Mouse (Mus musculus): Measurements from ENCODE around the gene Gm42517.
A peak's percentile ranks its signal among the peaks of the same experiment; 100 is the strongest.

Gm42517 gene

DNA sequence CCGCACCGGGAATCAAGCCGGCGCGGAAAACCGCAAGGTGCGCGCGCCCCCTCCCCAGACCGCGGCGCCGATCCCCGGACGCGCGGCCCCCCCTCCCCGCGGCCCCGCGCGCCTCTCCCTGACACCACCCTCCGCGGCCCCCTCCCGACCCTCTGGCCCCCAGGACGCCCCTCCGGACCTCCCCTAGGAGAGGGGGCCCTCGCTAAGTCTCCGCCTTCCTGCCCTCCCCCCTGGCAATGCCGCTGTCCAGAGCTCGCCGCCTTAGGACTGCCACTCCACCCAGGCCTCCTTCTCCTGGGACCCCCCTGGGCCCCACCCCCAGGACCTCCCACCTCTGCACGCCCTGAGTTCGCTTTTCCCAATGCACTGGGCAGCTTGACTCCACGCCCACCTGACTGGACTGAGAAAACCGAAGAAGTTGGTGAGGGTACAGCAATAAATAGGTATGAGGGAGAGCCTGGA lies at the start of gene Gm42517:
TSS of gene Gm42517 (minus strand) at position 52 of the 462 bp plus-strand sequence.
- DNase-seq (ENCODE audit: low read depth), result no peak

DNA sequence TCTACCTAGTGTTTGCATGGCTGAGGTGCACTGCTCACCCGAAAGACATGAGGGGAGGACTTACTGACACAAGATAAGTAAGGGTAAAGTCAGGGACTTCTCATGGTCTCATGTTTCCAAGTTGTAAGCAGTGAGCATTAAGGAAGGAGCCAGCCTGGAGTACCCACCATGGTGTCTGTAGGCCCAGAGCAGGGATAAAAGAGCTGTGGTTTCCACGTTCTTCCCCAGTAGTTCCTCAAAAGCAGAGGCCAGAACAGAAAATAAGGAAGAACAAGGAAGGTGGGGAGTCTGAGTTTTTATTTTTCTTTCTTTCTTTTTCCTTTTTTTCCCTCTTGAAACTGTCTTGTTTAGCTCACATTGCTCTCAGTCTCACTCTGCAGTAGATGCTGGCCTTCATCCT lies 47.0 kb upstream of the Gm42517 start:
- no peak for DNase-seq (ENCODE audit: low read depth)

- no peak for DNase-seq (ENCODE audit: low read depth)
Measured at GRCm38 (mm10) chr5:108406977-108407376, 39.3 kb upstream of the Gm42517 start.

DNA sequence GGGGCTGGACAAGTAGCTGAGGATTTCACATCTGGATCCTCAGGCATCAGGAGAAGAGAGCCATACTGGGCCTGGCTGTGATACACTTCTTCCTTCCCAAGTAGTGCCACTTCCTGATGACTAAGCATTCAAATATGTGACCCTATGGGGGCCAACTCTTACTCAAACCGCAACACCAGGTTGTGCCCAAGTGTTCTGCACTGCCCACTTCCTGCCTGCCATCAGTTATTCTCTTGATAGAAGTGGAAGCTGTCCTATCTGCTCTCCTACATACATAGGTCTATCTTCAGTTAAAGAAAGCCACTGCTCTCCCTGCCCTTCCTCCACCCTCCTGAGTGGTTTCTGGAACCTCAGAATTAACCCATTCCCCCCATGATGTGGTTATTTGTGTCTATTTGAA lies 37.7 kb upstream of the Gm42517 start:
- DNase-seq (ENCODE audit: low read depth), result peak; percentile 36

- no peak for DNase-seq (ENCODE audit: low read depth)
Measured at GRCm38 (mm10) chr5:108403453-108403852, 35.7 kb upstream of the Gm42517 start.

- no peak for DNase-seq (ENCODE audit: low read depth)
Measured at GRCm38 (mm10) chr5:108389744-108390143, 22.0 kb upstream of the Gm42517 start.

- no peak for DNase-seq (ENCODE audit: low read depth)
Measured at GRCm38 (mm10) chr5:108388201-108388600, 20.5 kb upstream of the Gm42517 start, which contains the start of gene Pde6b. TSS of gene Pde6b (plus strand) at chr5:108388391.

DNA sequence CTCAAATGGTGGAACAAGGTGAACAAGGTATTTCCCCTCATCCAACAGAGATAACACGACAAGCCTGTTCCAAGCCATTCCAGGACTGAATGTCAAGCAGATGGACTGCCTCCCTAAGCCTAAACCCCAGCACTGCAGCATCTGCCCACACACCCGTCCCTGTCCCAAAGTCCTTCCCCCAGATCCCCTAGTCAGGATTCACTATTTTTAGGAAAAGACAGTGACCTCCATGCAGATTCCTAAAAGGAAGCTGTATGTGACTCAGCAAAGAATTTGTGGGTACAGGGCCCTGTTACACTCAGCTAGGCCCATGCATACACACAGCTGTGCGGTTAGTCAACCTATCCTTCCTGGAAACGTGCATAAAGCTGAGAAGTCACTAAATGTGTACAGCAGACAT lies 18.7 kb upstream of the Gm42517 start:
- DNase-seq (ENCODE audit: low read depth), result no peak

- no peak for DNase-seq (ENCODE audit: low read depth)
Measured at GRCm38 (mm10) chr5:108385632-108386031, 17.9 kb upstream of the Gm42517 start.

- DNase-seq (ENCODE audit: low read depth), result no peak
Measured at GRCm38 (mm10) chr5:108378346-108378745, 10.6 kb upstream of the Gm42517 start.

DNA sequence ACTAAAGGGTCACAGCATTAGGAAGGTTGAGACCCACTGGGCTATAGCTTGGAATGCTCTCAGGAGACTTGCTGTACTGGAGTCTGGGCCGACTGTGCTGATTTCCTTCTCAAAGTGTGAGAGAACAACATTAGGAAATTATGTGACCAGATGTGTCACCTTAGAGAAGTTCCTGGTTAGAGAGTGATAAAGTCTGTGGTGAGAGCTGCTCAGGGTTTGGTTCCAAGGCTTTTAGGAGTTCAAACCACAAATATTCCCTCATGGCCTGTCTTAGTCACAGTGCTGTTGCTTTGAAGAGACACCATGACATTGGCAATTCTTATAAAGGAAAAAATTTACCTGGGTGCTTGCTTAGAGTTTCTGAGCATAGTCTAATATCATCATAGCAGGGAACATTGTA lies 8.3 kb upstream of the Gm42517 start:
- DNase-seq (ENCODE audit: low read depth), result no peak

- no peak for DNase-seq (ENCODE audit: low read depth)
Measured at GRCm38 (mm10) chr5:108374079-108374478, 6.4 kb upstream of the Gm42517 start.

DNA sequence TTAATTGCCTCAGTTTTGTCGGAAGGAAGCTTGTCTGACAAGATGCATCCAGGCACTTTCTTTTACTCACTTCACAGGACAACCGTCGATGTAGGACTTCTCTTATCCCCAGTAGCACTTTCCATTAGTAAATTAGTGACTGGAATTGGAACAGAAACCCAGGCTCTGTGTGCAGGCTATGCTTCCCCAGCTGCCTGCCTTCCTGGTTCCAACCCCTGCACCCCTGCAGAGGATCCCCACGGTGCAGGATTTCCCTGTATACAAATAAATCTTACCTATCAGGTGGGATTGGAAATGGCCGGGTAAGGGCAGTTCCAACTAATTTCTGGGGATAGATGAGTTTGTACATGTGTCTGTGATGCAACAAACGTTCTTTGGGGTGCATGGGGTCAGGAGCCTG lies 2.2 kb upstream of the Gm42517 start:
- no peak for DNase-seq (ENCODE audit: low read depth)

DNA sequence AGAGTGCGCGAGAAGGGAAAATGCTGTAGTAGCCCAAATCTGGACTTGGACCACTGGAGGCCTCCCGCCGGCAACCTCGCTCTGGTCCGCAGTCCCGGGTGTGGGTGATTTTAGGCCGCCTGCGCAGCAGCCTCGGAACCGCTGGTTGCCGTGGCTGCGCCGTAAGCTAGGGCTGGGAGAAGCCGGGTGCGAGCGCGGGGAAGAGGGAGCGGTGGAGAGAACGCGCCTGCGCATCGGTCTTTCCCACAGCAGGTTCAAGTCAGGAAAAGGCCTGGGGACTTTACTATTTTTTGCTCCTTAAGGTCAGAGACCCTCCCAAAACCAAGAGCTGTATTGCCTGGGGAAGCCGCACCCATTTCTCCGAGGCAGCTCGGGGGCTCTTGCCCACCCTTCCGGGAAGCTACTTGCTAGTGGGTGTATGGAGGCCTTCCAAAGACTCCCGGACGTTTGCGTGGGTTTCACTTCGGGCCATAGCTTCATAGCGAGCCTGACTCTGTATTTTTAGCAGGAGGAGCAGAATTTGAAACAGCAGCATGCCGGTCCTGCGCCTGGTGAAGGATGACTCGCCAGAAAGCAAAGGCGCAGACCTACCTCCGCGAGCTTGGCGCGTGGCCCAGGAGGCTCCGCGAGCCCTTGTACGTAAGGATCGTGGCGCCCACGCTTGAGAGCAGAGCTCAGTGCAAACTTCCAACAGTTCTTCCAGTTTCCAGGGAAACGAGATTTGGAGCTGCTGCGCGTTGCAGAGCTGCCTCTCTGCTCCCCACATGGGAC lies 1.3 kb upstream of the Gm42517 start:
- no peak for DNase-seq (ENCODE audit: low read depth)

DNA sequence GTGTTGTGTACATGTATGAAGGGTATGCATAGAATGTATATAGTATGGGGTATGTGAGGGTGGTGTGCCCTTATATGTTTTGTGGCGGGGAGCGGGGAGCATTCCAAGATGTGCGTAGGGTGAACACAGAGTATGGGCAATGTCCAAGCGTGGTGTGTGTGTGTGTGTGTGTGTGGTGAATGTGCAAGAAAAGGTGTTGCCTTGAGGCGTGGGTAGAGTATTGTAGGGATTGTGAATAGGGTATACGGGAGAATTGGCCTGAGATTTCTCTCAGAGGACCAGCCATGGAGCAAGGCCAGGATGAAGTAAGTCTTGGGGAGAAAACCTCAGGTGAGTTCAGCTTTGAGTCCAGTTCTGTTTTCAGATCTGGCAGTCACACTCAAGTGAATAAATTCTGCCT lies 724 bp upstream of the Gm42517 start:
- DNase-seq (ENCODE audit: low read depth), result no peak

DNA sequence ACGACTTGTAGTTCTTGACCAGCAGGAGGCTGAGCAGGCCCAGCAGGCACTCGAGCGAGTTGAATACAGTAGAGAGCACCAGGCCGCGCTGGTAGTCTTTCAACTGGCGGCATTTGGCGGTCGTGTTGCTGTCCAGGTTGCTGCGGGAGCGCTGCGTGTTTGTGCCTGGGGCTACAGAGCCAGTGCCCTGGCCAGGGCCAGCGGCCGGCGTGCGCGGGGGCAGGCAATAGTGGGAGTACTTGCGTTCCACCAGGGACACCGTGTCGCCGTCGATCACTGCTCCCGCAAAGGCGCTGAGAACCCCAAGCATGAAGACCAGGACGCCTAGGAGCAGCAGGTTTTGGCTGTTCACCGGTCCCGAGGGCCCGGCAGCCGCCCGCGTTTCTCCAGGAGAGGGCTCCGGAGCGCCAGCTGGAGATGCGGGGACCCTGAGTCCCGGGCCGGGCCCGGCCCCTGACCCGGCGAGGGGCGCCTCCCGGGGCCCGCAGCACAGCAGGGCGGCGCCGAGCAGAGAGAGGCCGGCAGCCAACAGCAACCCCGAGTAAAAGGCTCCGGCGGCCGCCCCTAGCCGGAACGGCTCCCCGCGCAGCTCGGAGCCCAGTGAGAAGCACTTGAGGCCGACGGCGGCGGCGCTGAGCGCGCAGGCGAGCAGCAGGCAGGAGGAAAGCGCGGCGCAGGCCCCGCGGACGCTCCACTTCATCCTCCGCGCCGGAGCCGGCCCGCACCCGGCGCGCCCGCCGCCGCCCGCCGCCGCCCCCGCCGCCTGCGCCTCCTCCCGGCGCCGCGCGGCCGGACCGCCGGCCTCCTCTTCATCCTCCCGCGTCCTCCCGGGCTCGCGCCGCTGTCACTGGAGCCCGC lies 509 bp downstream of the Gm42517 start:
- DNase-seq (ENCODE audit: low read depth), result no peak

DNA sequence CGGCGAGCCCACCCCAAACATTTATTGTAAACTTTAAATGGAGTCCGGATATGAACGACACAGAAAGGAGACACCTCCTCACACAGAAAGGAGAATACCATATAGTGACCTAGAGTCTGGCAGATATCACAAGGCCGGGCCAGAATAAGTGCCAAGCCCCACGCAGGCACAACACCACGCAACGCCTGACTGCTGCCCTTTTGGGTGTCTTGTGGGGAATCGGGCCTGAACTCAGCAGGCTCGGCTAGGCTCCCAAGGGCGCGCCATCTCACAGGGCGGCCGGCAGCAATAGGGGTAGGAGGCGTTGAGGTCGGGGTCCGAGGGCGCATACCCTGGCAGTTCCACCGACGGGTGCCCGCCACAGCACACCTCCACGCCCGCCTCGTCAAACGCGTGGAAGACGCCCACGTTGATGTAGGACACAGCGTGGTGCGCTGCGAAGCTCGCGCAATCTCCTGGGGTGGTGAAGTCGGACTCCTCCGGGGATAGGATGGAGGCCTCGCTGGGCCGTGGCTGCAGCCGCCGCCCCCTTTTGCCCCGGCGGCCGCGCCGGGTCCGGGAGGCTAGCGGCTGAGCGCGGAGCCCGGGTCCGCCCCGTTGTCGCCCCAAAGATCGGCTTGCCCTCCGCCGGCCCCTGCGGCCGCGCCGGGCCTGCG lies 1.3 kb downstream of the Gm42517 start:
- no peak for DNase-seq (ENCODE audit: low read depth)

DNA sequence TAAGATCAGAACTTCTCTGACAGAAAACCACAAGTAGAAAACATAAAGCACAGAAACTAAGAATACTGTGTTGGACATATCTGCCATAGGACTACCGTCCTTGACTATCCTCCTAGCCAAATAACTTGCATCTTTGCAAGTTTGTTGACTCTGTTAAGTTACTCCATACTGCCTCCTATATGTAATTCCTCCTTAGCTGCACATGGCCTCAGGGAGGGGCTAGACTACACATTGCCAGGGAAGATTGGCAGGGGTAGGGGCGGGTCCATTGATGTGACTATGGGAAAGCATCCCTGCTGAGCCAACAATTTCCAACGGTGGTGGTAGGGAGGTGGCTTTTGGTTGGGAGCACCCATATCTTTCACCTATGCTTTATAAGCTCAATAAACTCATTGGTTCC lies 5.4 kb downstream of the Gm42517 start:
- DNase-seq (ENCODE audit: low read depth), result no peak

GRCm38 (mm10) chr5:108360211-108360610 lies 7.5 kb downstream of the Gm42517 start:
- DNase-seq (ENCODE audit: low read depth), result no peak

GRCm38 (mm10) chr5:108359491-108359890 lies 8.2 kb downstream of the Gm42517 start:
- DNase-seq (ENCODE audit: low read depth), result no peak

GRCm38 (mm10) chr5:108357862-108358261 lies 9.9 kb downstream of the Gm42517 start:
- DNase-seq (ENCODE audit: low read depth), result no peak

DNA sequence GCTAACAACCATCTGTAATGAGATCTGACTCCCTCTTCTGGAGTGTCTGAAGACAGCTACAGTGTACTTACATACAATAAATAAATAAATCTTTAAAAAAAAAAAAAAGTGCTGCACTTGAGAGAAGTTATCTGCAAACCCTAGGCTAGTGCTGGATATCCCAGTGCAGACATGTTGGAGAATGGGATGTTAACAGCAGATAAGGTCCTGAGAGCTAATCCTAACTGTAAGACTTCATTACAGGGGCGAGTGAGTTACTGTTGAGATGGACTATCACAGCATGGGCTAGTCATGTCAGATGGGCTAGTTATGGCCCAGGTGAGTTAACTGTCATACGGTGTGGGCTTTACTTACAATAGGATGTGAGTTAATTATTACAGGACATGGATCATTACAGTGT lies 13.7 kb downstream of the Gm42517 start:
- no peak for DNase-seq (ENCODE audit: low read depth)

All from c-Kit-positive CD71-negative TER-119-negative erythroid progenitor cells, embryonic 14.5 days (primary cell).